Mouse (Mus musculus) liver, embryonic 14.5 days (tissue): ENCODE data around the gene Frmd4a.

Experiments
- CTCF ChIP-seq: IDR thresholded peaks from 2 replicates; pipeline ENCODE4 v1.5.1; 2016; ENCODE audit warnings: antibody characterized with exemption, low read depth, control low read depth
- EP300 ChIP-seq: IDR thresholded peaks from 2 replicates; pipeline ENCODE4 v1.6.1; 2016; ENCODE audit warnings: antibody characterized with exemption, low read depth

DNA sequence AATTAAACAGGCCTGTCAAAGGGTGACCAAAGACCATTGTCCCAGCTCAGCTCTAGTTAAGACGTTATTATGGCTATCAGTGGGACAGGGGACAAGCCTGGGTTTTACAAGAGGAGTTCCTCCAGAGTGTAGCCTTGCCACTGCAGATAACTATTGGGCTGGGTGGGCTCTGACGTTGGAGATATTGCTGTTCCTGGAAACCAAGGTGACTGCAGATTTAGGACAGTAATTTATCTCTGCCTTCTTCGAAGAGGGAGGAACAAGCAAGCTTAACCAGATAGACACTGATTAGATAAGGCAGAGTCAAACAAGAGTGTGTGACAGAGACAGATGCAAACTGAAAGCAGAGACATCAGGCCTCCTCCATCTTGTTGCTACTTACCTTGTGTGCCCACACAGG lies 330.3 kb downstream of the Frmd4a start:
- peak; percentile 69 for TF ChIP-seq EP300
- TF ChIP-seq CTCF: no peak
